Mouse (Mus musculus) forelimb bud, embryonic 11.5 days (tissue): Measurements from ENCODE around the gene Psmg3.

Experiments used
- DNase-seq: peaks from one replicate; pipeline ENCODE4 v3.0.0-alpha.2; 2012; ENCODE audit warnings: low read depth, low spot score

Psmg3 gene

DNA sequence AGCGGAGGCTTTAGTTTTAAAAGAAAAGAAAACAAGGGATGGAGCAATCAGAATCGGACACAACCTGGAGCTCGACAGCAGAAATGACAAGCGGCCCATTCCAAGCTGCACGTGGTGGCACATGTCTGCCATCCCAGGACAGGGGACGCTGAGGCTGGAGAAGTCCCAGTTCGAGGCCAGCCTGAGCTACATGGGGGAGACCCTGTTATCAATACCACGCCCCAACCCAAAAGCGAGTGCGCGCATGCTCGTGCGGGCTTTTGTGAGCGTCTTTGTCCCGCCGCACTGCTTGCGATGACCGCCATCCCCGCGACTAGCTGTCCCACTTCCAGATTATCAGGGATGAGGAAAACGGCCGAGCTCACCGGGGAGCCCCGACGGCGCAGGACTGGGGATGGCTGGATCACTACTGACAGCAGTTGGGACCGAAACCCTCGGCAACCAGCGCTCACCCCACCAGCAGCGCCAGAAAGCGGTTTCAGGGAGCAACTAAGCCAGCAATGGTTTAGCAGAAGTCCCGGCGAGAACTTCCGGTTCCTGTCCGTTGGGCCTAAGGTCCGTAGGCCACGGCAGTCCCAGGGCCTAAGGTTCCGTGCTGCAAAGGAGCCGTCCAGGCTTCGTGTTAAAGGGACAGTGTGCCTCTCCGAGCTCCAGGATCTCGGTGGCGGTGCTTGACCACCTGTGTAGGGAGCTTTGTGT, at the start of gene Psmg3, which contains the start of gene Gm26938:
Psmg3 (minus strand) TSS at position 529 of the 699 bp plus-strand sequence.
Gm26938 (minus strand) TSS at position 51 of the 699 bp plus-strand sequence.
- DNase-seq: peak; percentile 91

DNA sequence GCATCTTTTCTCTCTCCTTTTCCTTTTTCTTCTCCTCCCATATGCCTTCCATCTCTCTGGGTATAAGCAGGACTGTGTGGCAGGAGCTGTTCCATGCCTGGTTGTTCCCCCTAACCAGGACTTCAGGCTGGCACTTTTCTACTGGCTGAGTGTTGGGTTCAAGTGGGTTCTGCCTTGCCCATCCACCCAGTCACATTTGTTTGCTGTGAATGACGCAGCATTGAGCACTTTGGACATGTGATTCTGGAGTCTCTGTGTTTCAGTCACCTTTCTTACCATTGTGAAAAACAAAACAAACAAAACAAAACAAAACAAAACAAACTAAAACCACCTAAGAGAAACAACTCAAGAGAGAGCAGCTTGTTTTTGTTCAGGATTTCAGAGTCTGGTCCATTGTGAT, 44.8 kb upstream of the Psmg3 start:
- no peak for DNase-seq

DNA sequence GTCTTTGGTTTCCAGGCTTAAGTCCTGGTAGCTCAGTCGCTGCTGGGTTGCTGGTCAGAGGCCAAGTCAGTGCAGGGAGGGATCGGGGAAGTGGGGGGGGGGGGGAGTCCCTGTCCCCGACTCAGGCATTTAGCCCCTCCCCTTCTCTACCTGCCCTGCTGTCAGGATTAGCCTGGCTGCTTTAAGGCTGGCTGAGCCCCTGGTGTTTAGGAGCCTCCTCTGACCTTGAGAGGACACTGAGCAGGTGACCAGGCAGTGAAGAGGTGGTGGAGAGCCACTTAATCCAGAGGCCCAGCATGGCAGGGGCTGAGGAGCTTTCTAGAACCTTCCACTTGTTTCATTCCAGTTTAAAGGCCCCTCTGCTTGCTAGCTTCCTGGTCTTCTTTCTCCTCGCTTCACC, 44.2 kb upstream of the Psmg3 start:
- no peak for DNase-seq

DNA sequence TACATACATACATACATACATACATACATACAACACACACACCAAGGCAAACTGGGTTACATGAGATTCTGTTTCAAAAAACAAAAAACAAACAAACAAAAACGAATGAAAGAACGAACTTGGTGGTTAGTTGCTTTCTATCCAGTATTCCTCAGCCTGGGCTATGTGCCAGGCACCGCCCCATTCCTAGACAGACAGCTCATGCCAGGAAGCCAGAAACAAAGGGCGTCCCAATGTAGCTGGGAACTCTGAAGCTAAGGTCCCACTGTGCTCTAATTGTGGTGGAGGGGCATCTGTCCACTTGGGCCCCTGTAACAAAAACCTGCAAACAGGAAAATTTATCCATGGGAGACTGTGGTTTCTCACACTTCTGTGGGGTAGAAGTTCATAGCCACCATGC, 36.1 kb upstream of the Psmg3 start:
- no peak for DNase-seq

DNA sequence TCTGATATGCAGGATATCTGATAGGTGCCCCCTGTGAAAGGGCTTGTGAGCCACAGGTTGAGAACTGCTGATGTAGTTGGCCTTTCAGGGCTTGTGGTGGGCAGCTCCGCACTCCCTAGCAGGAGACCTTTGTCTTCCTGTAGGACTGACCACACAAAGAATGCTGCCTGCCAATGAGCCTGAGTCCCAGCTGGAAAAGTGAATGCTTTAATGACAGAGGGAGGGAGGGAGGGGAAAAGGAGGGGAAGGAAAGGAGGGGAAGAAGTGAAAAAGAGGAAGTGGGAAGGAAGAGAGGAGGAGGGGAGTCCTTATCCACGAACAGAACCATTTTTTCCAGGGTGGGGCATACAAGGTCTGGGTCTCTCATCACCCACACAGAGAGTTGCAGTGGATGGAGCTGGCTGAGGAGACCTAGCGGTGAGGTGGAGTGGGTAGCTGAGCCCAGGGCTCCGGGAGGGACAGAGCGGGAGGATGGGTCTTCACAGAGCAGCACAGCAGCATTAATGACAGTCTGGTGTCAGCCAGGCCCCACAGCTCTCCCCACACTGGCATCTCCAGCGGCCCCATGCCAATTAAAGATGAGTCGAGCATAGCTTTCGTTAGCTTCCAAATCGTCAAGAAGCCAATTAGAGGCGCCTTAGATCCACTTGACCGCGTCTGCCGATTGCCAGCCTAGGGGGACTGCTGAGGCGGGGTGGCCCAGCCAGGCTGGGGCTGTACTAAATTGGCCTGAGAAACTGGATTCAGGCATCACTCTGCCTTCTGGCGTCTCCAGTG, 33.8 kb upstream of the Psmg3 start:
- no peak for DNase-seq

DNA sequence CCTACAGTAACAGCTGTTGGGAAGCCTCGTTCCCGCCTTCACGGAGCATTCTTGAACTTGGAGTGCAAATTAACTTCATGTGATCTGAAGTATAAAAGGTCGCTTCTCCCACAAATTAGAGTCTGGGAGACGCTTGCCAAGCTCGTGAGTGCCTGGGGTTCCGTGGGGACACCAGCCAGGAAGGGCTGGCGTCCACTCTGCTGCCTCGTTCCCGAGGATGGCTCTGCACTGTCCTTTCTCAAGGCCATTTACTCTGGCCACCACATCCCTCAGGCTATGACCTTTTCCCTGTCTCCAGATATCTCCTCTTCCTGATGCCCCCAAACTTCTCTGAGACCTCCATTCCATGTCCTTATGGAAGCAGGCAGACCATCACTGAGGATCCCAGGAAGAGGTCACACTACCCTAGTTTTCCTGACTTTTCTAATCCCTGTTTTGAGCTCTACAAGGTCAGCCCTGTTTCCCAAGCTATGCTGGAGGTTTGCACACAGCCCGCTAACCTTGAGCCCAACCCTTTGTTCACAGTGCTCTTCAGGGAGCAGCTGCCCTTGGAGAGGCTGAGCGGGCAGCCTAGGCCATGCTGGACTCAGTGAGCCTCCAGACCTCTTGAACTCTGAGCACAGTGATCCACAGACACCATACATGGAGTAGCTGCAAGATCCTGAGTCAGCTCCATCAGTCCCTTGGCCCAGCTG, 23.1 kb upstream of the Psmg3 start:
- no peak for DNase-seq

DNA sequence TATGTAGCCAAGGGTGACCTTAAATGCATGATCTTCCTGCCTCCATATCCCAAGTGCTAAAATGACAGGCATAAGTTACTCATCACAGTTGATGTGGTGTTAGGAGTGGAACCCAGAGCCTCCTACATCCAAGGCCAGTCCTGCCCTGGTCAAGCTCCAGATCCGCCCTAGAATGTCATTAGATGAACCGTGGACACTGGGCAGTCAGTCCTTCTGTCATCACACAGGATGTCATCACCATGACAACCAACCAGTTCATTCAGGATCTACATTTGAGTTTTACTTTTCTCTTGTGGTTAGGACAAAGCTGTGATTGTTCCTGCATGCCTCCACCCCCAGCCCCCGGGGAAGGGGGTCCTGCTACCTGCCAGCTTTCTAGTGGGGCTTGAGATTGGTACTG, 12.5 kb upstream of the Psmg3 start:
- DNase-seq: no peak

DNA sequence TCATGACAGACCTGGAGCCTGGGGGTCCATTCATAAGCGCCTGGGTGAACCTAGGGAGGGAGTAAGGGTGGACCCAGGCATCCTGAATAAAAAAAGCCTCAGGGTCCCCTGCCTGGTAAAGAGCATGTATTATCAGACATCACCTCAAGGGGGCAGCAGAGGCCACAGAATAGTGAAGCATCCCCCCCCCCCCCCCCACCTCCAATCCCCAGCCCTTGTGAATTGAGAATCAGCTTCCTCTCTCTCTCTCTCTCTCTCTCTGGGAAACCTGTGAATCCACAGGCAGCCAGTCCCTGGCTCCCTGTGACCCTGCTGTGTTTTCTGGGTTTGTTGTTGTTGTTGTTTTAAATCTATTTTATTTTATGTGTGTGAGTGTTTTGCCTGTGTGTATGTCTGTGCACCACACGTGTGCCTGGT, 11.8 kb upstream of the Psmg3 start:
- peak; percentile 64 for DNase-seq

DNA sequence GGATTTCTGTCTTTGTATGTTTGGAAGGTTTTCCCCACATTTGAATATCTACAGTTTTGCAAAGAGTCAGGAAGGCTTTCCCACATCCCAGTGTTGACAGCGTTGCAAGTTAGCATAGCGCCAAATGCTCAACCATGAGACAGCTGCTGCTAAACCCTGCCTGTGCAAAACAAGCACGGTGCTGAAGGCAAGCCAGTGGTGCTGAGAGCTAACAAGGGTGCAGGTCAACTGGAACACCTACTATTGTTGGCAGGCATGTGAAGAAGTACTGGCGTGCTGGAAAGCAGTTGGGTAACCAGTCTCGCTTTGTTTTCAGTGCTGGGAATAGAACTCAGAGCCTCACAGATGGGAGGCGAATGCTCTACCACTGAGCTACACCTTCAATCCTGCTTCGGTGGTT, 9.0 kb upstream of the Psmg3 start:
- no peak for DNase-seq

DNA sequence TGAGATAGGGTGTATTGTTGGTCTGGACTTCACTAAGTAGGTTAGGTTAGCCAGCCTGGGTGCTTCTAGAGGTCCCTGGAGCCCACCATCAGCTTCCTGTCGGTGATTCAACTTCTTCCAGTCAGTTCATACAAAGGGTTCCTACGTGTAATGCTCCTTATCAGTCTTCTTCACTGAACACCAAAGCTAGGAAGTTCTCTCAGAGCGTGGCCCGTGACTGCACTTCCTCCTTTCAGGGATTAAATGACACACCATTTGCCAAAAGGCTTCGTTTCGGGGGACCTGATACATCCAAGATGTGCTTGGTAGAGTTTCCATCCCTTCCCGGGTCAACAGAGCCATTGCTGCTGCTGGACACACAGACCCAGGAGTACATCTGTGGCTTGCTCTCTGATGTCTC, 5.4 kb upstream of the Psmg3 start:
- no peak for DNase-seq

DNA sequence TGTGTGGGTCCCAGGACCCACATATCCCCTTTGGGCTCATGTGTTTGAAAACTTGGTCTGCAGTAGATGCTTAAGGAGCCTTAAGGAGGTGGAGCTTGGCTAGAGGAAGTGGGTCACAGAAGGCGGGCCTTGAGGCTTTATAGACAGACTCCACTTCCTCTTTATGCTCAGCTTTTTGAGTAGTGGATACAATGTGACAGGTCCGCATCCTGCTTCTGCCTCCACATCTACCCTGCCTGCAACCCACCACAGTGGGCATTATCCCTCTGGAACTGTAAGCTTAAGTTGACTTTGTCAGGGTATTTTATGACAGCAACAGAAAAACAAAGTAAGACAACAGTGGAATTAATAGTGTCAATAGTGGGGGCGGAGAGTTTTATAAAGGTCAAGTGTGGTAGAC, 4.0 kb upstream of the Psmg3 start:
- DNase-seq: no peak

DNA sequence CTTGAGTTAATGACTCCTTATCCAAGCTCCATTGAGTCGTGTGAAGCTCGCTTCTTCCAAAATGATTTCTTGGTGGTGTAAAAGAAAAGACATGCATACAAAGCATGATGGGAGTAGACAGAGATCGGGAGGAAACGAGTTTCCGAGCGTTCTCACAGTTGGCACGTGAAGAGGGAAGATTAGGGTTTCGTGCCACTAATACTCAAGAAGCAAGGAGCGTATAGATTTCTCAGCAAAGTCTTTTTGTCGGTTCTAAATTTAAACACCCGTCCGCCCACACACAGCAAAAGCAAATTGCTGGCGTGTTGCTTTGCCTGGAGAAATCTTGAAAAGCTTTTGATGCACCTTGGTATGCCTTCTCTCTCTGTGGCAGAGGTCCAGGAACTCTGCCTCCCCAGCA, 2.7 kb upstream of the Psmg3 start:
- no peak for DNase-seq

DNA sequence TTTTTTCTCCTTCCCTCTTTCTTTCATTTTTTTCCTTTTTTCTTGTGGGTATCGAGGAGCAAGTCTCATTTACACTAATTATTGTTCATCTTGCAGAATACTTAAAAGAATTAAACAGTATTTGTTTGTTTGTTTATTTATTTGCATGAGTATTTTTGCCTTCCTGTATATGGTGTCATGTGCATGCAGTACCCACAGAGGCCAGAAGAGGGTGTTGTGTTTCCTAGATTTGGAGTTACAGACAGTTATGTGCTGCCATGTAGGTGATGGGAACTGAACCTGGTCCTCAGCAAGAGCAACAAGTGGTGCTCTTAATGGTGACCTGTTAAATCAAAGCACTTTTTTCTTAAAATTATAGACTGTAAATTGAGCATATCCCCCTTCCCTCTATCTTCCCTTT, 908 bp upstream of the Psmg3 start:
- DNase-seq: no peak

DNA sequence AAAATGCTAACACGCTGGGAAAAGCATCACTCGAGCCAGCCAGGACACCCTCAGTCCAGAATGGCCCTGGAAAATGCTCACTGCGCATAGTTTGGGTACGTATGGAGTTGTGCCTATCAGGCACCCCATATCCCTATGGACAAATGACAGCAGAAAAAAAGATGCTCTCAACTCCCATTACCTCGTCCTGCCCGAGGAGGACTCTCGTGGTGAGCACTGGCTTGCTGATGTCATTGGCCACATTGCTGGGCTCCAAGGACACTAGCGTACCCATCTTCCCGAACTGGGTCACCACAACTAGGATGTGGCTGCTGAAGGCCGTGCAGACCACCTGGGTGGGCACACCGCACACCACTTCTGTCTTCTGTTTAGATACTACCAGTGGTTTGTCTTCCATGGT, 738 bp downstream of the Psmg3 start:
- DNase-seq: no peak

DNA sequence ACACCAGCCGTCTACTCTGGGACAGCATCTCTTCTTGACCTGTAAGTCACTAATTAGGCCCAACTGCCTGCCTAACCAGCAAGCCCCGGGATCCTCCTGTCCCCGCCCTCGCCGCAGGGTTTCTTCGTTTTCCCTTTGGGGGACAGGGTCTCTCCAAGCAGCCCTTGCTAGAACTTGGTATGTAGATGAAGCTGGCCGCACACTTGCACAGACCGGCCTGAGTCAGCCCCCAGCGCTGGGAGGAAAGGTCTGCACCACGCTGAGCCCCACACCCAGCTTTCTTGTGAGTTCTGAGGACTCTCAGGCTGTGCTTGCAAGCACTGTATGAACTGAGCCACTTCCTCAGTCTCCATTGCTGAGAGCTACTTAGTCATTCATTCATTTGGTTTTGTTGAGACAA, 2.2 kb downstream of the Psmg3 start:
- DNase-seq: no peak

DNA sequence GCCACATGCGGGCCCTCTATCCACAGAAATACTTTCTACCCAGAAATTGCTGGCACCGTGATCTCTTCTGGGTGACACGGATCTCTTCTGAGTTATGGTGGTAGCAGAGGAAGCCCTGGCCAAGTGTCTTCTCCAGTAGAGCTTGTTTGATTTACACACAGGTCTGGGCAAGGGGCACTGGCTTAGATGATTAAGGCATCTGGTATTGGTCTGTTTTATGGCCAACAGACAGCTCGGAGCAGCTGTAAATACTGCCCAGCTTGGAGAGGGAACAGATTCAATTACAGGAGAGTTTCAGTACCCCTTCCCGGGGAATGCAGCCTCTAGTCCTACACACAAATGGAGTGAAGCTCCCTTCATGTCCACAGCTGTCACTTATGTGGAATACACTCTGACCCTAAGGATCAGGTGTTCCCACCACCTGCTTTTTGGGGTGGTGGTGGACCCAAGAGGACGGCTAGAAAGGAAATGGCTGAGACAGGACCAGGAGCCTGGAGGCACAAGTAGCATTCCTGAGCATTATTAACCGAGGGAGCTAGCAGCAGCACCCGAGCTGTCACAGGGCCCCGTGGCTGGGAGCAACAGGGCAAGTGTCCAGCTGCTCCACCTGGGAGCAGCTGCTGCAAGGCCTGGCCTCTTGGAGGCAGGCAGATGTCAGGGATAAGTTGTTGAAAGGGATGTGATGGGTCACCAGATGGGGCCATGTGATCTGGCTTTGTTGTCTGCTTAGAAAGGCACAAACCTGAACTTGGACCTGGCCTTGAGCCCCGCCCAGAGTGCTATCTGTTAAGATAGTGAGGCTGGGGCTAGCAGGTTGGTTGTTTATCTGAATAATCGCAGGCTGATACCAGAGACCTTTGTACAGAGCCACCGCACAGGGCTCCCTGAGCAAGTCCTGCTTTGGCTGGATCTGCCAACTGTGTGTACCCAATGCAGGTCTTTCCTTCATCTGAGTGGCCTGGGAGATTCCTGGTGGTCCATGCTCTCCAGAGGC, 4.9 kb downstream of the Psmg3 start:
- no peak for DNase-seq

DNA sequence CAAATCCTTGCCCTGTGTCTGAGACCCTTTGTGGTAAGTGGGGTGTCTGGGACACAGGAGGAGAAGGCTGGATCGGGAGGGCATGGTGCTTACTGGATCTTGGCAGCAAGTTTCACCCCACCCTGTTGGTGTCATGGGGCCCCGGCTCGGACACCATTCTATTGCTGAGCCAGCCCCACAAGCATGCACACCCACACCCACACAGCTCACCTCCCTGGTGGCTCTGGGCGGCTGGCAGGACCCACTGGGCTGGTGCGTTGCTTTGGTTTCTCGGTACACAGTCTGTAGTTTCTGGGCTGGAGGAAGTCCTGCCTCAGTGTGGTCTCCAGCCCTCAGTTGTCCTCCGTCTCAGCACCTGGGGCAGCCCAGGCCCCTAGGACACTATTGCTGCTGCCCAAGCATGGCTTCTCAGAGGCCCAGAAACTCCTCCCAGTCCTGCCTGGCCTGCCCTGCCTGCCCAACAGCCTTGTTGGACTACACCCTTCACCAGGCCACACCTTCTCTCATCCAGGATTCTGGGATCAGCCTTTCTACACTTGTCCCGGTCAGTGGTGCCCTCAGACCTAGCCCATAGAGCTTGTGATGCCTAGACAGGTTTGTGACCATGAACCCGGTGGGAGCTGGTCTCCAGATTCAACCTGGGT, 7.0 kb downstream of the Psmg3 start, which contains the start of gene Tmem184a:
Tmem184a (minus strand) TSS at position 380 of the 644 bp plus-strand sequence.
- no peak for DNase-seq

DNA sequence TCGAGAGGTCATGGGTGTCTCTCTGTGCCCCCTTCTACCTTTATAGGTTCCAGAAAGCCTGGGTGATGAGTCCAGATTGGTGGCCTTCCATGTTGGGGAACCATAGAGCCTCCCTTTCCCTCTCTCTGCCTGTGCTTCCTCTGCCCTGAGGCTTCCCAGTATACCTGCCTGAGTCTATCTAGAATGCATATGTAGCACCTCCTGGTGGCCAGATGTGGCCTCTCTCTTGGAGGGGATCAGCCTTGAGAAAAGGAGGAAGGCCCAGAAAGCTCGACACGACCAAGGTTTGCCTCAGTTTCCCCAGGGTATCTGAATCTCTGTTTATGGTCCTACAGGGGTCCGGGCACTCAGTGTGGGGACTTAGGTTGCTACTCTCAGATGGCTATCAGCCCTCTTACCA, 7.9 kb downstream of the Psmg3 start:
- DNase-seq: no peak

DNA sequence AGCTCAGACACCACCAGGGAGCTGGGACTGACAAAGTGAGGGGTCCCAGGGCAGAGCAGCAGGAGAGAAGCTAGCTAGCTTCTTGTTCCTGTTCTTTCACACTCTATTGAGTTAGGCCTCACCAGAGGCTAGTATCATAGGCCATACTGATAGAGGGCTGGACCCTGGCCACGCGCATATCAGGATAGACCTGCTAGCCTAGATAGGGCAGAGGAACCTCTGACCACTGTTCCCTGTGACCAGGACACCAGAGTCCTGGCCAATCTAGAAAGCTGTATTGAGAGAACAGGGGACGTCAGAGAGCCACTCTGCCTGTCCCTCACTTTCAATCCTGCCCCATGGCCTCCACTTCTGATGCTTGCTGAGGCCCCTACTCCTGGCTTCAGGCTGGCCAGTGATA, 8.6 kb downstream of the Psmg3 start:
- DNase-seq: no peak

DNA sequence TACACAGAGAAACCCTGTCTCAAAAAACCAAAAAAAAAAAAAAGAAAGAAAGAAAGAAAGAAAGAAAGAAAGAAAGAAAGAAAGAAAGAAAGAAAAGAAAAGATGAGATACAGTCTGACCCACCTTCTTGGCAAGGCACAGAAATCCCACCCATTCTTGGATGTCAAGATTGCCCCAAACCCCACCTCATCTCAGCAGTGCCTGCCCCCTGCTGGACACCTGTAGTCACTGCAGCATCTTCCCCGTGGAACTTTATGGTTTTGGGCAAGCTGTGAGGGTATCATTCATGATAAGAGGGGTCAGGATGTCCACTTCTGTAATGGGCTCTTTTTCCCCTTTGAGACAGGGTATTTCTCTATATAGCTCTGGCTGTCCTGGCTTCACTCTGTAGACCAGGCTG, 9.4 kb downstream of the Psmg3 start:
- DNase-seq: no peak

DNA sequence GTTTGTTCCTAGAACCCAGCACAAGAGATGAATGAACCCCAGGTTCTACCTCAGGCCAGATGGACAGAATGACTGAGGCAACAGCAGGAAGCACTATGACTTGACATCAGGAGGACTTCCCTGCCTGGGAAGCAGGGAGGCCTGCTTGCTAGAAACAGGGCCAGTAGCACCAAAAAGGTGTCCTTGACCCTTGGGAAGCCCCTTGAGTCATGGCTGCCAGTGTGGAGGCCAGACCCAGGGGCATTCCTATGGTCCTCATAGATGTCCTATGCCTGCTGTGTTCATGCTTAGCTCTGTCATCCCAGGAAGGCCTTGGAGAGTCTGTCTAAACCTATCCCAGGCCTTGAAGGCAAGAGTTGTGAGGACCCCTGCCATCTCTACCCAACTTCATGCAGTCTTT, 10.2 kb downstream of the Psmg3 start:
- no peak for DNase-seq
